Mouse (Mus musculus): ENCODE results near the gene Dhrs4.
A peak's percentile ranks its signal among the peaks of the same experiment; 100 is the strongest.

The Dhrs4 gene

GRCm38 (mm10) chr14:55536116-55536745 is 57.7 kb downstream of the Dhrs4 start:
- DNase-seq (ENCODE audit: low spot score), result peak; percentile 55

All from layer of hippocampus, adult 11-12 months (tissue).